Mouse (Mus musculus) cortical plate, adult 2 months (tissue): ENCODE measurements around the gene Mical2. TPM values are rescaled to one million over a fixed set of nuclear protein-coding genes. Genes with fewer than 3 reads are reported as not detected.
A peak's percentile ranks its signal among the peaks of the same experiment; 100 is the strongest.

Experiments used
- H3K27ac ChIP-seq: fragments of 200-500 bp; 2 replicates; pipeline ENCODE4 v1.5.1; 2012; ENCODE audit warnings: low read length, control low read depth, inconsistent platforms; ENCODE audit not compliant: insufficient read depth
- H3K4me1 ChIP-seq: fragments of 200-500 bp; 2 replicates; pipeline ENCODE4 v1.6.1; 2011; ENCODE audit warnings: low read length; ENCODE audit not compliant: control insufficient read depth, insufficient read depth
- H3K4me3 ChIP-seq: fragments of 200-500 bp; 2 replicates; pipeline ENCODE4 v1.5.1; 2011; ENCODE audit warnings: mild to moderate bottlenecking, low read length, control low read depth; ENCODE audit not compliant: insufficient read depth
- CTCF ChIP-seq: fragments of 200-500 bp; IDR thresholded peaks from 2 replicates; pipeline ENCODE4 v1.5.1; 2011; ENCODE audit warnings: mild to moderate bottlenecking, control low read depth, low read length; ENCODE audit not compliant: insufficient read depth; ENCODE audit errors: extremely low read depth
- POLR2A ChIP-seq: fragments of 200-500 bp; IDR thresholded peaks from 2 replicates; pipeline ENCODE4 v1.6.1; 2011; ENCODE audit warnings: mild to moderate bottlenecking, low read length, control low read depth; ENCODE audit not compliant: insufficient read depth; ENCODE audit errors: extremely low read depth
- polyA plus RNA-seq: library from polyadenylated mRNA; depleted of rRNA; stranded (reverse); fragments of >200 nt; gene quantifications from 2 replicates; pipeline ENCODE4 v1.2.3, GENCODE M21; 2012

Mical2 gene
- polyA plus RNA-seq, 1 experiment, result 371 TPM

DNA sequence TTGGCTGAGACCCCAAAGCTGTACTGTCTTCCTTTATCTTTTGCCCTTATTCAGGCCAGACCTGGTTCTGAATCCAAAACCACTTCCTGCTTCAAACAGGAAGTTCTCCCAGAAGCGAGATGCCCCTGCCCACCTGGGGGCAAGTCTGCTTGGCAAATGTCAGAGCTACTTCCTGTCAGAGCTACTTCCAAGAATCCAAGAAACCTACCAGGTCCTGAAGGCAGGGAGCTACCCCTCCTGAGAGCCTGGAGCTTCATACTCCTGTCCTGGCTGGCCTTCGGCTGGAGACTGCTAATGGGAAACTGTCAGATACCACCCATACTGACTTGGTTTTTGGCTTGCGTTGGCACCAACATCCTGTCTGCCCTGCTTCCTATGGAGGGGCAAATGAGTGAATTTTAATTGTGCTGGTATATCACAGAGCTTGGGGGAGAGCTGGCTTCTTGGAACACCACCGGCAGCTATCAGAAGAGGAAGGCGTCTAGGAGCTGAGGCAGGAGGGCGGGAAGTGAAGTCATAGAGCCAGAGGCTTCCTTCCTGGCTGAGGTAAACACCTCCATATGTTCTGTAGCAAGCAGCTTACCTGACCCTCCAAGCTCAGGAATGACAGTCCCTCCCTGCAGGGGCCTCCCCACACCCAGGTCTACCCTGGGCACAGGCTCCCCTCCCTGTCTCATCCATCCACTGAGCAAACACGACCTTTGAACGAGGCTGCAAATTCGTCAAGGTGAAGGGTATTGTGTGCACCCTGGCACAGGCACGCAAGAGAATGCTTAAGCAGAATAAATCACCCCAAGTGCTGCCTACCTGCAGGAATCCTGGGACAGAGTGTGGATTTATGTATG is 17.1 kb upstream of the Mical2 start:
- TF ChIP-seq CTCF (no peak), POLR2A (no peak)
- Histone ChIP-seq H3K27ac (no peak overlapping the region), H3K4me3 (no peak overlapping the region), H3K4me1 (peaks cover 17% of the 10 kb centered on the region)

GRCm38 (mm10) chr7:112209621-112210020 is 16.0 kb upstream of the Mical2 start:
- no peak for TF ChIP-seq POLR2A
- TF ChIP-seq CTCF, result no peak
- Histone ChIP-seq H3K27ac (no peak overlapping the region; the same call in 1 of the 2 replicates), H3K4me1 (peaks cover 15% of the 10 kb centered on the region), H3K4me3 (no peak overlapping the region)

- peak overlapping the region; percentile 13 for H3K27ac ChIP-seq
- peaks cover 8% of the 10 kb centered on the region for H3K4me1 ChIP-seq
- no peak overlapping the region for H3K4me3 ChIP-seq
- TF ChIP-seq CTCF, result peak; percentile 62
- no peak for TF ChIP-seq POLR2A
Measured at GRCm38 (mm10) chr7:112212921-112213721, 12.5 kb upstream of the Mical2 start.

- no peak for TF ChIP-seq CTCF
- TF ChIP-seq POLR2A, result no peak
- no peak overlapping the region for H3K27ac ChIP-seq
- no peak overlapping the region for H3K4me3 ChIP-seq
- peaks cover 7% of the 10 kb centered on the region for H3K4me1 ChIP-seq
Measured at GRCm38 (mm10) chr7:112215871-112216270, 9.8 kb upstream of the Mical2 start.

- Histone ChIP-seq H3K4me3 (no peak overlapping the region), H3K4me1 (peaks cover 7% of the 10 kb centered on the region), H3K27ac (no peak overlapping the region)
- TF ChIP-seq POLR2A, result no peak
- no peak for TF ChIP-seq CTCF
Measured at GRCm38 (mm10) chr7:112216720-112217119, 8.9 kb upstream of the Mical2 start.

- Histone ChIP-seq H3K4me1 (peaks cover 8% of the 10 kb centered on the region), H3K27ac (no peak overlapping the region), H3K4me3 (no peak overlapping the region)
- TF ChIP-seq CTCF (no peak), POLR2A (no peak)
Measured at GRCm38 (mm10) chr7:112217208-112217607, 8.4 kb upstream of the Mical2 start.

DNA sequence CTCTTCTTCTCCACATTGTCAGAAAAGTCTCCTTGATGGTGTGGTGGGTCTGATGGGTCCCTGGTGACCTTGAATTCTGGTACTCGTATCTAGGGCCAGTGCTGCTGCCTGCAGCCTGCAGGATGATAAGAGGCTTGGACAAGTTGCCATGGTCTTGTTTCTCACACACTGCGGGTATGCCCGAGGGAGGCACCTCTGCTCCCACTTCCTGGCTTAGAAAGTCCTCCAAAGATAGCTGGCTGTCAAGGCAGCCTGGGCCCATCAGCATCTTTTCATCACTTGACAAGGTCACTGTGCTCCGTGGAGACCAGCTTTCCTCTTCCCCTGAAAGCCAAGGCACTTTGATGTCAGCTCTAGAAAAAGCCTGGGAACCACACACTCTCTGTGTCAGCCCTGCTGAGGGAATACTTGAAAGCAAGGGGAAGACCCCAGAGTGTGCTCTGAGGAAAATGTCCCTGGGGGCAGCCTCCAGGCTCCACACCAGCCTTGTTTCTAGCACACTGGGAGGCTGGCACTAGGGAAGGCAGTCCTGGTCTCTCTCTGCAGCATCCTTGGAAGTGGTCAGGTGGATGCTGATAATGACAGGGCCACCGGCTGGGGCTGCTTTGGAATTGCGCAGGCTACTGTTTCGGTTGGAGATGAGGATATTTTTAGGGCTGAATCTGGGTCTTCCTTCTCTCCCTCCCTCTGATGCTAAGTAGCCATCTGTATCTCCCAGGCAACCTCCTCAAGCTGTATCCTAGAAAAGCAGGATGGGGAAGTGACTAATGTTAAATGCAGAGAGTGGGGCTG is 2.7 kb upstream of the Mical2 start:
- Histone ChIP-seq H3K27ac (peak overlapping the region; percentile 83), H3K4me1 (peaks cover 14% of the 10 kb centered on the region)

GRCm38 (mm10) chr7:112224854-112225253 is 802 bp upstream of the Mical2 start:
- TF ChIP-seq POLR2A, result no peak
- TF ChIP-seq CTCF, result no peak
- Histone ChIP-seq H3K27ac (no peak overlapping the region), H3K4me1 (peaks cover 17% of the 10 kb centered on the region), H3K4me3 (no peak overlapping the region; the same call in 1 of the 2 replicates)

More for the DNA sequence above, 2.7 kb upstream of the Mical2 start:
- no peak overlapping the region for H3K4me3 ChIP-seq
- TF ChIP-seq POLR2A (0 out of 2 replicates have a peak, but pooled peaks have one; percentile 33), CTCF (no peak)

DNA sequence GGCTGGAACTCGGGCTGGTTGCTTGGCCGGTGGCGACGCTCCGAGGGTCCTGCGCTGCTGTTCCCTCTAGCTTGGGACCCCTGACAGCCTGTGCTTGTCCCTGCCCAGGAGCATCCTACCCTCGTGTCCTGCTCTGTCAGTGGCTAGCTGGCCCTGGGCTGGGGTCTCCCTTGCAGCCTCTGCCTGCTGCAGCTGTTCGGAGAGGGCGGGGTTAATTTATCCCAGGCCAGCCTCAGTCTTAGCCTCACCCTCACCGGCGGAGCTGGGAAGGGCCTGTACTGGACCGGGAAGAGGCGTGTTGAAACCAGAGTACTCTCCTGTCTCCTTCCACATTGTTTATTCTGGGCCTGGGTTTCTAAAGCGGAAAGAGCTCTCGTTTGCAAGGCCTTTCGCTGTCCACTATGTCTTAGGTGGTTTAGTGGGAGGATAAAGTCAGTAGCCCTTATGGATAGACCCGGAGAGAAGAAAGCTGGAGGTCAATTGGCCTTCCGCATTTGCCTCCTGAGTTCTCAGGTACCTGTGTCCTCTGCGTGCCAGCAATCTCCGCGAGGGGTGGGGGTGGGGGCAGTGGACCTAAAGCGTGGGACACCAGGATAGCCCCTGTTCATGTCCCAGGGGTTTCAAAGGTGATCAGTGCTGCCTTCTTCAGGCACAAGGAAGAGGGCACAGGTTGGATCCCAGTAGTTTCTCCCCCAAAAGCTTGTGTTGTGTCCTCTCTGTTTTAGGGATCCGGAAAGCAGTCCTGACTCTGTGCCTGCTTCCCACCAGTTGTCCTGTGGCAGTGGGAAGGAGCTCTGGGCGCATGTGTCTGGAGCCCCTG is 1.0 kb downstream of the Mical2 start:
- TF ChIP-seq CTCF, result no peak
- TF ChIP-seq POLR2A, result no peak
- H3K27ac ChIP-seq, result 0 out of 2 replicates have a peak overlapping the region, but pooled peaks have one; percentile 3
- H3K4me1 ChIP-seq, result peaks cover 23% of the 10 kb centered on the region
- peak overlapping the region; percentile 75 for H3K4me3 ChIP-seq

DNA sequence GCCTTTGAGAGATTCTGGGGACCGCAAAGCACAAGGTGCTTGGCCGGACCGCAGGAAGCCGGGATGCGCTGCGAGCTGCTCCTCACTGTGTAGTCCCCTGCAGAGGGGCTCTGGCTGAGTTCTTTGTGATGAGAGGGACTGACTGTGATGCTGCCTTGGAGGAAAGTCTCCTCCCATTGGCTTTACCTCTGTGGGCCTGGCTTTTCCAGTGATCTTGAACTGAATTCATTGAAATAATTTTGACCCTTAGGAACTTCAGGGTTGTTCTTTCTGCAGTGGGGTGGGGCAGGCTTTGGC is 1.6 kb downstream of the Mical2 start:
- Histone ChIP-seq H3K4me3 (peak overlapping the region; percentile 75), H3K4me1 (peaks cover 26% of the 10 kb centered on the region), H3K27ac (0 out of 2 replicates have a peak overlapping the region, but pooled peaks have one; percentile 3)
- TF ChIP-seq POLR2A (no peak), CTCF (no peak)
